Mouse (Mus musculus): ENCODE measurements around the gene F11r.

F11r gene

DNA sequence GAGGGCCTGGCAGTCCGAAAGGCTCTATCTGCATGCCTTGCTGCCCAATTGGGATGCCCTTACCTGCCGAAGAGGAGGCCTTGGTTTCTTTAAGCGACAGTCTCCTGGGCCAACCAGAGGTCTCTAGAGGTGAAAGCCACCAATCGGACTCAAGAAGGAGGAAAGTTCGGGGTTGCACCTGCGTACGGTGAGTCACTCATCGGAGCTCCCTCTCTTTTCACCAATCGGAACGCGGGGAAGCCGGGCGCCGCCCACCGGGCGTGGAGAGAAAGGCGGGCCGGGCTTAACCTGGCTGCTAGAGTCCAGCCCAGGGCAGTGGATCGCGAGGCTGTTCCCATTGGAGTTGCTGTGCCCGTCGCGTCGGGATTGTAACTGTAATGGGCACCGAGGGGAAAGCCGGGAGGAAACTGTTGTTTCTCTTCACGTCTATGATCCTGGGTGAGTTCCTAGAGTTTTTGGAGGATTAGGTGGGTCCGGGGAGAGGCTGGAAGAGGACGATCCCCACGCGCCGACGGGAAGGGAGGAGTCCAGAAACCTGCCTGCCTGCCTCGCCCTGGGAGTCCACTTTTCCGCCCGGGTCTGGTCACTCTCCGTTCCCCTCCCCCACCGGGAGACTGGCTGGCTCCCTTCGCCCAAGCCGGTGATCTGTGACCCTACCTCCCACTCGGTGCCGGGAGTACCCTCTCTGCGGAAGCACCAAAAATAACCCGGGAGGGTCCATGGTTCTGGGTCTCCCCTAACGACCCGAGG lies at the start of gene F11r:
F11r (plus strand) TSS at position 272 of the 750 bp plus-strand sequence.
- DNase-seq (ENCODE audit: low spot score in 2 of 2) = peak in 1 of 2 experiments; percentile 40

DNA sequence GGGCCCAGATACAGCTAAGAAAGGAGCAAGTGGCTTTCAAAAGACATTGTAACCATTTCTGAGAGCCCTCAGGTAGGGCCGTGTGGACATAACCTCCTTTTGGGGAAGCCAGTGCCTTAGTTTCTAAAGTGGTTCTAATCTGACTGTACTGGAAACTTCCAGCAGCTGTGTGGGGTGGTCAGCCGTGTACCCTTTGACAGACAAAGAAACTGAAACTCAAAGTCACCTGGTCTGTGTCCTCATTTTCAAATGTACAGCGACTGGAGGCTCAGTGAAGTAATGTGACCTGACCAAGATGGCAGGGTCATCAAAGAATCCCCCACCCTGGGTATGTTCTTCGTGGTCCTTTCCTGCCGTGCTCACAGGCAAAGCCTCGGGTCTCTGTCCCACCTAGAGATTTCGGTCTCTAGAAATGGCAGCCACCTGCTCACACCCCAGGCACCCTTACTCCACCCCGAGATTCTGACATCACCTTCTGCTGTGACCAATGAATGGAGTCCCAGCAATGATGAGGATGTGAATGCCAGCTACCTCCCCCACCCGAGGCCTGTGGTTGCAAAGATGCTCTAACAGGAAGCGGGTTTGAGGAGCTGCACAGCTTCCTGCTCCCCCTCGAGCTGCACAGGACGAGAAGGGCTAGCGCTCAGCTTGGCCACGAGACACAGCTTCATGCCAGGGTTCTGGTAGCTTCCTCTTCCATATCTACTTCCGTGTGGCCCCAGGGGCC lies 48.8 kb upstream of the F11r start, which contains the start of gene Arhgap30:
Arhgap30 (plus strand) TSS at position 579 of the 727 bp plus-strand sequence.
- peak in 1 of 2 experiments; percentile 38 for DNase-seq (ENCODE audit: low spot score in 2 of 2)

DNA sequence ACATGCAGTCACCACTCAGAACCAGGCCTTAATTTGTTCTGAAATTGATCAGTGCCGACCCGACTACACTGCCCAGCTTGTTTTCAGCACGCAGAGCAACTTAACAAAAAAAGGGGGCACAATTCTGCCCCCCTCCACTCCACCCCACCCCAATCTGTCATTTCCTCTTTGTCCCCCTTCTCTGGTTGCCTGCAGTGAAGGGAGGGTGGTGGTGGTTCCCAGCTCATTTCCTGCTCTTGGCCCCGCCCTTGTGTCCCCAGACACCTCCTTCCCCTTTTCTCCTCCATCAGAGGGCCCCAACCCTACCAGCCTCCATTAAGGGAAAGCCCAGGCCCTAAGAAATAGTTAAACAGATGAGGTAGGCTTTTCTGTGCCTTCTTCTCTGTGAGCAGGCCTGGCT lies 47.2 kb upstream of the F11r start:
- no peak for DNase-seq (ENCODE audit: low spot score in 2 of 2)

DNA sequence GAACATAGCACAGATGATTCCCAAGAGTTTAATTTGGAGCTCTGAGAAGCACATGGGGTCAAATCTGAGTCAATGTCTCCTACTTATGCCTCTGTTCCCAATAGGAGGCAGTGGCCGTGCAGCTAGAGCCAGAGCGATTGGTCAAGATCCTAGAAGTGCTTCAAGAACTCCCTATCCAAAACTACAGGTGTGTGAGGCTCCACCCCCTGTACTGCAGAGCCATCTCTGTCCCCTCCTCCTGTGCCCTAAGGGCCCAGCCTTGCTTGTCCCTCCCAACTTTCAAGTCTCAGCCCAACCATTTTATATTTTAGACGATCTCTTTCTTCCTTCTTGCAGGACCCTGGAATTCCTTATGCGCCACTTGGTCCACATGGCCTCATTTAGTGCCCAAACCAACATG lies 35.5 kb upstream of the F11r start:
- no peak for DNase-seq (ENCODE audit: low spot score in 2 of 2)

DNA sequence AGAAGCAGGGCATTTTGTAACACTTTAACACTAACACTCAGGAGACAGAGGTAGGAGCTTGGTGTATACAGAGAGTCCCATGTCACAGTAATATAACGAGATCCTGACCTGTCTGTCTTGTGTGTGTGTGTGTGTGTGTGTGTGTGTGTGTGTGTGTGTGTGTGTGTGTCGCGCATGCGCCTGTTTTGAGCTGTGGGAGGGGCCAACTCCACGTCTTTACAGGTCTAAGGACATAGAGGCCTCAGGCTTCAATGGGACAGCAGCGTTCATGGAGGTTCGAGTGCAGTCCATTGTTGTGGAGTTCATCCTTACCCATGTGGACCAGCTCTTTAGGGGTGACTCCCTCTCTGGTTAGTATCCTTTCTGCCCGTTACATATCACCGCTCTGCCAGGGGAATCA lies 34.3 kb upstream of the F11r start:
- no peak for DNase-seq (ENCODE audit: low spot score in 2 of 2)

DNA sequence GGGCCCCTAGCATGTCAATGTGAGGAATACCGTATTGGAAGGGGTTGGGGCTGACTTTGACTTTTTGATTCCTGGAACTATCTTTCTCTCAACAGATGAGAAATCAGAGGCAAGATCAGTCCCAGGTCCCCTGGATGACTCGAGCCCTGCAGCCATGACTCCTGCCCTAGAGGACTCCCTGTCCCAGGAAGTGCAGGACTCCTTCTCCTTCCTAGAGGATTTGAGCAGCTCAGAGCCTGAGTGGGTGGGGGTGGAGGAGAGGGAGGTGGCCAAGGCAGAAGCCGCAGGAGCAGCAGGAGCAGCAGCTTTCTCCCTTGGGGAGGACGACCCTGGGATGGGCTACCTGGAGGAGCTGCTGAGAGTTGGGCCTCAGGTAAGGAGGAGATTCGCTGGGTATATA lies 30.1 kb upstream of the F11r start:
- no peak for DNase-seq (ENCODE audit: low spot score in 2 of 2)

DNA sequence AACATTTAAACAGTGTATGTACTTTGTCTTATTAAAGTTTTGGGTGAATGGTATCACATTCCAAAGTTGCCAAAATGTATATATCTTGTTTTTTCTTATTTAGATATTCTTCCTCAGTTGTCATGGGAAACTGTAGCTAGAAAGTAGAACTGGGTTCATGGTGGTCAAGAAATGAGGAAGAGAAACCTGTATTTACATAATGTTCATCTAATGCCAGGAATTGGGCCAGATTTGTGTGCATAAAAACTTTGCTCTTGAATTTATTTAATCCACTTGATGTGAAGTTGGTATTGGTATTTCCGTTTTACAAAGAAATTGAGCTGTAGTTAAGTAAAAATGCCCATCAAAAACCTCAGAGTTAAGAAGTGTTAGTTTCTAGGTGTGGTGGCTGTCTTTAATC lies 27.1 kb upstream of the F11r start:
- no peak for DNase-seq (ENCODE audit: low spot score in 2 of 2)

DNA sequence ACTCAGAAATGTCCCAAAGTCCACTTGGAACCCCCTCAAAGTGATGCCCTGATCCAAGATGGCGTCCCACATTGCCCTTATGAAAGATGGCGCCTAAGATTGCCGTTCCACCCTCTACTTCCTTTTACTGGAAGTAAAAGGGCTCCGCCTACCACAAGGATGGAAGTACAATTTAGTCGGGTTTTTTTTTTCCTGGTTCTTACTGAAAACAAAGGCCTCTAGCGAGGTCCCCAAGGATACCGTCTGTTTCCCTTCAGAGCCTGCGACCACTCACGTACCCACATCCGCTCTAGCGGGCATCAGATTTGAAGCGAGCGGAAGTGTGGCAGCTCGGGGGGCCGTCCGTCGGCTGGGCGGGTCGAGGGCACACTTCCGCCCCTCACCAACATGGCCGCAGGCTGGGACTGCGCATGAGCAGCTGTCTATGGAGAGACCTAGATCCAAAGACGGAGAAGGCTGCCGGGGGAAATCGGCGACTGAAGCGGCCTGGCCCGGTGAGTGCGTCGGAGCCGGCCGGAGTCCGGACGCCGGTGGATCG lies 26.3 kb upstream of the F11r start, which contains the start of gene Usf1:
Usf1 (plus strand) TSS at position 367 of the 538 bp plus-strand sequence.
- DNase-seq (ENCODE audit: low spot score in 2 of 2) = peak; percentile 91

DNA sequence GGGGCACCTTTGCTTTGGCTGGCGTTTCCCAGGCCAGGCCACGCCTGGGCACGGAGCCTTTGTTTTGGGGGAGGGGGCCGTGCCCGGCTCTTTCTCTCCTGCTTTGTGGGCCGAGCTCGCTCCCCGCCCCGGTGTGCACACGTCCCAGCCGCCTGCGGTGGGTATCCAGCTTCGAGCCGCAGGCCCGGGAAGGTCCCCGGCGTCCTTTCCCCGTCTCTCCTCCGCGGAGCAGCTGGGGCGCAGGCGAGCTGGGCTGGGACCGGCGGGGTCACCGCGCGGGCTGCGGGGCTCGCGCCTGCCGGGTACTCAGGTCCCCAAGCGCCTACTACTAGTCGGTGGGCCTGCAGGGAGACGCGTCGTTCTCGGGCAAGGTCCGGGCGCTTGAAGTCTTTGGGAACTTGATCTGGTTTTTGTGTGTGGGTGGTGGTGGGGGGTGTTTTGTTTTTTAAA lies 25.8 kb upstream of the F11r start:
- no peak for DNase-seq (ENCODE audit: low spot score in 2 of 2)

DNA sequence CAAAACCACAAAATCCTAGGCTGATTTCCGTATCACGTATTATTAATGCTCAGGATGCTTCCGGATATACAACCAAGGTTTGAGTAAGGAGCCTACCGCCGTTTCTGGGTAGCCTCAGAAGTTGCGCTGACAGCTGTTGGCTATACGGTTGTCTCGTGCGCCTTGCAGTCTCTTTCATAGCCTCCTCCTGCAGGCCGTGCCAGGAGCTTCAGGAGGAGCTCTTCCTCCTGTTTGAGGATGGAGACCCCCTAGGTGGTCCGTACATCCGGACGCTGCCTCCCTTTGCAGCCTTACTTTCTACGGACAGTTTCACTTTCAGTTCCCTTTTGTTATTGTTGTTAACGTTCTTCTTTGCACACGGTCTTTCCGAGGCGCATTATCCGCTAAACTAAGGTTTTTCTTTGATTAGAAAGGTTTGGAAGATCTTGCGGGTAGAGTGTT lies 25.3 kb upstream of the F11r start:
- no peak for DNase-seq (ENCODE audit: low spot score in 2 of 2)

DNA sequence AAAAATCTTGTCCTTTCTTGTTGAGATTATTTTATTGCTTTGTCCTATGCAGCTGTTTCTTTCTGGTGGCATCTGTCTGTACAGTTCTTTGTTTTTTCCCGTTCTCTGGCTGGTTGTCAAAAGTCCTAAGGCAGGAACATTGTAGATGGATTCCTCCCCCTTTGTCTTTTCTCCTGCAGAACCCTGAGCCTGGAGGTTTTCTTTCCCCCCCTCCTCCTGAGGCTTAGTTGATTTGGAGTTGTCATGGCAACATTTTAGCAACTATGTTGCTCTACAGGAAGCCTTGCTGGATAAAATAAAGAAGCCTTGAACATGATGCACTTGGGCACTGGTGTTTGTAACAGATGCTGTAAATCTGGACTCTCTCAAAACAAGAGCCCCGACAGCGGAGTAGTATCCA lies 24.9 kb upstream of the F11r start:
- no peak for DNase-seq (ENCODE audit: low spot score in 2 of 2)

DNA sequence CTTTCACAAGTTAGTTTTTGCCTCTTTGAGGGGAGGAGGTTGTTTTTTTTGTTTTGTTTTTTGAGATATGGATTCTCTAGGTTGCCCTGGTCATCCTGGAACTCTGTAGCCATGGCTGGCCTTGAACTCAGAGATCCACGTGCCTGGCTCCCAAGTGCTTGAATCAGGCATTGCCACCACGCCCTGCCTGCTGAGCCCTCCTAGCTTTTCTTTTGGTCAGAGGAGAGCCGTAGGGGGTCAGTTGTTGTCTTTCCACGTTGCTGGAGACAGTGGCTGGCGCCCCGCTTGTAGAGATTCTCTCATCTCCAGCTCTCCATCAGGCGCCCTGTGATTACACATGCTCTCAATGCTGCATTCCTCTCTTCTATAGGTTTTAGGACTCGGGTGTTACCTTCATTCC lies 23.7 kb upstream of the F11r start:
- no peak for DNase-seq (ENCODE audit: low spot score in 2 of 2)

DNA sequence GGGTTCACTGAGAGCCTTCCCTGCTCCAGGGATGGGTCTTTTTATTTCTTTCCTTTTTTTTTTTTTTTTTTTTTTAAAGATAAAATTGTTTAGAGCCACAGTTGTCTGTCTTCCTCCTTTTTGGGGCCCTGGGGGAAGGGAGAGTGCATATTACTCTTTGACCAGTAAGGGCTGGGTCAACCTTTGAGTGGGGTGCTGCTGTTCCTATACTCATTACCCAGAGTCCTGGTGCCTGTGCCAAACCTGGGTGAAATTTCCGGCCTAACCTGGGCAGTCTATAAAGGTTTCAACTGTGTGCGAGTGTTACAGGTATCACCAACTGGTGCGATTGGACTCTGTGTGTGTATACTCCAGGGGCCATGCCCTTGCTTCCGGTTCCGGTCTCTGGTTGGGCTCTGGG lies 18.7 kb upstream of the F11r start, which contains the start of gene Tstd1:
Tstd1 (plus strand) TSS at position 213 of the 400 bp plus-strand sequence.
- DNase-seq (ENCODE audit: low spot score in 2 of 2) = no peak

DNA sequence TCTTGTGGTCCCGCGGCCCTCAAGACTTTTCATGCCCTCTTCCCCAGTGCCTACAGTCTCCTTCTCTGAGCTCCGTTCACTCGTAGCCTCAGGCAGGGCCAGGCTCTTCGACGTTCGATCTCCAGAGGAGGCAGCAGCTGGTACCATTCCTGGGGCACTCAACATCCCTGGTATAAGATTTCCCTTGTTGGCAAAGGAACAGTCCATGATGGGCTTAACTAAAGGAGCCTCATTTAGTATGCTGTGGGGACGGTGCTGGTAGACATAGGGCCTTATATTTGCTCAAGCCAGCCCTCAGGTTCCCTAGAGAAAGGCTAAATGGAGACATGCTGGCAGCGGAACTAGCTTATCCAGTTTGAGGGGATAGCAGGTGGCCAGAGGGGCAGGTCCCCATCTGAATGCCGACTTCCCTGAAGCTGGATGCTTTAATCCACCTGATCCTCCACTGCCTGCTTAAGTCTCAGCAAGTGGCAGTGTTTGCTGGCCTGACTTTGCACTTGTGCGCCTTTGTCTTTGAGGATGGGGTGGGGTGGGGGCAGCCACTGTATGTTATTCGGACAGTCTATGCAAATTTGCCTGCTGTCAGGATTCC lies 17.9 kb upstream of the F11r start:
- no peak for DNase-seq (ENCODE audit: low spot score in 2 of 2)

DNA sequence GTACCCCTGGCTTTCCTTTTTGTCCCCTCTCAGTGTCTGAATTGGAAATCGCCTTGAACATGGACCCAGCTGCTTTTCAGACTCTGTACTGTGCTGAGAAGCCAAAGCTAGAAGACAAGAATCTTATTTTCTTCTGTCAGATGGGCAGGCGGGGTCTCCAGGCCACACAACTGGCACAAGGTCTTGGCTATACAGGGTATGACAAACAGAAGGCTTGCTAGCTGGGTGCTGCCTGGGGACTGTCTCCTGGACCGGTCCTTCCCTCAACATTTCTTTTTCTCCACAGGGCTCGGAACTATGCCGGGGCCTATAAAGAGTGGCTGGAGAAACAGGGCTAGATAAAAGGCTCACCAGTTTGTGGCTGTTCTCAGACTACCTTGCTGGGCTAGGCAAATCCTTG lies 17.4 kb upstream of the F11r start:
- no peak for DNase-seq (ENCODE audit: low spot score in 2 of 2)

DNA sequence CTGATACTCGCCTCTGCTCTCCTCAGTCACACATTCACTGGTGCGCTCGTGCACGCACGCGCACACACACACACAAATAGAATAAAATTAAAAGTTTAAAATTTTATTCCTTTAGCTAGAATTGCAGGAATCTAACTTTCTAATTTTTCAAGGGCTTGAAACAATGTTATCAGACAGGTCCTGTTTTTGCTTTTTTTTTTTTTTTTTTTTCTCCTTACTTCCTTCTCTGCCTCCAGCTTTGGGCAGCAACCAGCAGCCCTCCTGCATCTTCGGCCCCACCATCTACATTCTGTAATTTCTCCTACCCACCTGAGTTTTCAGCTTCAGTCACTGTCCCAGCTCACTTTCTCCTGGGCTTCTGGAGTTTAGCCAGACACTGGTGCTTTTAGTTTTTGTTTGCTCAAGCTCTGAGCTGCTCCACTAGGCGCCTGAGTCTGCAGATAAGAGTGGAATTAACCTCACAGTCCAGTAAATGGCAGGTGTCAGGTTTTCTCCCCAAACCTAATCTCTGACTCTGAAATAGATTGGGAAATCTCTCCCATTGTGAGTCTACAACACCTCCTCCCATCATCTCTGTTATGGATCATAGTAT lies 14.7 kb upstream of the F11r start:
- DNase-seq (ENCODE audit: low spot score in 2 of 2) = no peak

DNA sequence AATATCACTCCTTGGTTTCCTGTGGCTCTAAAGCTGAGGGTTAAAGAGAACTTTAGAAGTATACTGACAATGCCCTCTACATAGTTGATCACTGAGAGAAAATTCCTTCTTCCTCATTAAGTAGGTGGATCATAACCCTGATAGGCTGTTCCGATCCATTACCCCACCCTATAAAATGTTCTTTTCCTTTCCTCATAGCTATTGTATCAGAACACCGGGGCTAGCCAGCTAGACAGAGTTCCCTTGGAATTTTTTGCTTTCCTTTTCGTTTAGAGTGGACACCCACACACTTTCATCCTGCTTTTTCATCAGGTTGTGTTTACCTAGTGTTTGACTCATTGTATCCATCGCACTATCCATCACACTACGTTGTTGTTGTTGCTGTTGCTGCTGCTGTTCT lies 12.7 kb upstream of the F11r start:
- DNase-seq (ENCODE audit: low spot score in 2 of 2) = no peak

DNA sequence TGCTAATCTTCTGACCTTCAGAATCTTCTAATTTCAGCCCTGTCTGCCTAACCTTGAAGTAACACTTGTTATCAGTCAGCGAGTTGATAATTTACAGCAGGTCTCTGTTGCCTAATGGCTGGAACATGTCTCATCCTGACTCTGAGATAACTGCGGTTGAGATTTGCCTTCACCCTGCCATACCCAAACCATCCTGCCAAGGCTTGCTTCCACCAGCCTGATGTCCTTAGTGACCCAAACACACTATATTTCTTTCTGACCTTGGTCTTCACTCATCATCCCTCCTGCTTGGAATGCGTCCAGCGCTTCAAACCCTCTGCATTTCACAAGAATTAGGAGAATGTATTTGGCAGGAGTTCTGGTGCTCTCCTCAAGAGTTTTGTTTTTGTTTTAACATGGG lies 12.2 kb upstream of the F11r start:
- no peak for DNase-seq (ENCODE audit: low spot score in 2 of 2)

DNA sequence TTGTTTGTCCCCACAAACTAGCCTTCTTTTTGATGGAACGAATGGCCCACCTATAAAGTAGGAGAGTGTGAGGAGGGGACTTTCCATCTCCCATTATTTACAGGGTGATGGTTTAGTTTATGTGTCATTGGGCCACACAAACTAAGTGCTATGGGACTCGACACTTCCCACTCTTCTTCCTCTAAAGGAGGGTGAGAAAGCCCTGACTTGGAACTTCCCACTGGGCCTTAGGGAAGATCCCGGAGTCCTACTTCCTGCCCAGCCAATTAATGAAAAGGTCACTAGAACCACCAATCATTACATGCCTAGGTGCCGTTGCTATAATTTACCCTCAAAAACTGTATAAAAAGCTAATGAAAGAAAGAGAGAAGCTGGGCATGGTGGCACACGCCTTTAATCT lies 5.2 kb upstream of the F11r start:
- DNase-seq (ENCODE audit: low spot score in 2 of 2) = no peak

DNA sequence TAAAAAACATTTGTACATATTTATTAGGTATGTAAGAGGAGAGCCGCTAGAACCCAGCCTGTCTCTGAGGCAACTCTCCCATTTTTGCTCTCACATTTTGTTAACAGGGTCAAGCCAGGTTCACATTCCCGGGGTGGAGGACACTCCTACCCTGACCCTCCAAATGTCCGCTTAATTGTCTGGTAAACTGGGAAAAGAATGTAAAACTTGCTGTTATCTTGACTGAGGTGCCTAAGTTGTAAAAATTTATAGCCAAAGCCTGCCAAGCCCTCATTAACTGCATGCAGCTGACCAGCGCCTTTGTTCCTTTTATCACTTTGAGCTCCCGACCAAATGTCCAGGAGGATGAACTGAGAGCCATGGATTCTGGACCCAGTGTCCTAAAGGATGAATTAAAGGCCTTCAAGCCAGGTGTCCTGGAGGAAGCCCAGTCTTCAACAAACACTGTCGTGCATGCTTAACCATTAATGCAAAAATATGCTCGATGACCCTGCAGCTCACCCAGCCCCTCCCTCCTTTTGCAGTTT lies 2.0 kb upstream of the F11r start:
- no peak for DNase-seq (ENCODE audit: low spot score in 2 of 2)

DNA sequence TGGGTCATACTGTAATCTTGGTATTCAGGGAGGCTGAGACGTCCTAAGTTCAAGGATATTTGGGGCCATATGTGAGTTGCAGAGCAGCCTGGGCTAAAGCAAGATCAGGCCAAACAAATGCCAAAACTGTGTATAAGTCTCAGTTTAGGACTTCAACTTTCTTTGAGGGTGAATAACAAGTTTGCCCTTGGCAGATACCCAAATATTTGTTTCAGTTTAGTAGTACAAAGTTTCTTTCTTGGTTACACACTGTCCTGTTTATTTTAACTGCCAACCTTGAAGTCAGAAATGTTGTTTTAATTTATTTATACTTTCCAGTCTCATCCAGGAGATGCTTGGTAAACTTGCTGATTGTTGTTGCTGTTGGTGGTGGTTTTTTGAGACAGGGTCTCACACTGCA lies 1.4 kb upstream of the F11r start:
- no peak for DNase-seq (ENCODE audit: low spot score in 2 of 2)

All from frontal cortex, postnatal 14 days (tissue).